Mouse (Mus musculus) frontal cortex, adult 2 months (tissue): ENCODE results near the gene Trpc6. TPM values are rescaled to one million over a fixed set of nuclear protein-coding genes. Genes with fewer than 3 reads are reported as not detected.
A peak's percentile ranks its signal among the peaks of the same experiment; 100 is the strongest.

Experiments
- DNase-seq, 2 experiments: peaks; one replicate each; pipeline ENCODE4 v3.0.0; 2022; ENCODE audit warnings: low spot score in 1 of 2; ENCODE audit errors: extremely low spot score in 1 of 2
- polyA plus RNA-seq: library from polyadenylated mRNA; depleted of rRNA; stranded (reverse); fragments of >200 nt; gene quantifications from 2 replicates; pipeline ENCODE4 v1.2.3, GENCODE M21; 2012; rRNA removed

The Trpc6 gene
- 7.1 TPM in 2 replicates for polyA plus RNA-seq

- peak in 1 of 2 experiments; percentile 23 for DNase-seq
These were observed at the start of gene Trpc6 for GRCm38 (mm10) chr9:8544041-8544794. Trpc6 (plus strand) TSS chr9:8544142.

- DNase-seq: no peak
These were observed 23.0 kb upstream of the Trpc6 start for GRCm38 (mm10) chr9:8520911-8521310.

- no peak for DNase-seq
These were observed 10.3 kb upstream of the Trpc6 start for GRCm38 (mm10) chr9:8533670-8534069.

DNA sequence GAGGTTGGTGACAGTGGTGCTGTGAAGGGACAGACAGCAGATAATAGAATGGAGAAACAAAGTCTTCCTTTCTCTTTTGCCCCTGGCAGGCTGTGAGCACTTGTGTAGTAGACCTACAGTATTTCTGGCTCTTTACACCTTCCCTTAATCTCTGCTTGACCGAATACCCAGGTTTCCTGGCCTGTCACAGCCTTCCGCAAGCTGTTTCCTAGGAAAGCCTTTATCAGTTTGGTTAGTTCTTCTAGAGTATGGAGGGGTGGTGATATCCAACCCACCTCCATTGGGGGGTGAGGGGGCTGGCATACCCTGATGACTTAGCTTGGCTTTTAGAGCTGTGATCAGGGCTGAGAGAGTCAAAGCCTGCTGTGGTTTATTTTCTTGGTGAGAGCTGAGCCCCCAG is 1.3 kb downstream of the Trpc6 start:
- no peak for DNase-seq

DNA sequence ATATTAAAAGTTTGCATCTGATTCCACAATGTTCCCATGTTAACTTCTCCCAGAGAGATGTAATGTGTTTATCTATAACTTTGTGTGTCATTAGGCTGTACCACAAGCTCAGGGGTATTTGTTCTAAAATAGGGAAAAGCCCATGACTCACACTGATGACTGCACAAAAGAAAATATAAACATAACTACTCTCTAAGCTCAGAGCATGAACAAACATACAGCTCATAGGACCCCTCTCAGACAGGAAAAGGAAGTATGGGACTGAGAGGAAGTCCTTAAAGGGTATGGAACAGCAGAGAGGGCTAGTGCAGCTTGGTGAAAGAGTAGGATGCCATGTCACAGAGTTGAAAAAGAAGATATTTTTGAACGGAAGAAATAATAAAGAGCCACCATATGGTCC is 14.6 kb downstream of the Trpc6 start:
- no peak for DNase-seq

DNA sequence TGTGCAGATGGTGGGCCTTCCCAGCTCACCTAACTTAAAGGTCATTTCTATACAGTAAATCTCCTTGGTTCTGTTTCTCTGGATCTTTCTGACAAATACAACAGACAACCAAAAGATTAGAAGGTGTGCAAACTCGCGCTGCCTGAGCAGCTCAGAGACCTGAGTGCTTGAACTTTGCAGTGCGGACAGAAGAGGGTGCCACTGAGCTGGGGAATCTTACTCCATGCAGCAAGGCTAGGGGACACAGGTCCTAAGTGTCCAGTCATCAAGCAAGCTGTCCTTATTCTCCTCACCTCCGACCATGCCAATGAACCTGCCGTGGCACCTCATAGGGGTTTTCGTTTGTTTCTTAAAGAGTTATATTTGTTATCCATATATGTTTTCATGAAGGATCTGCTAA is 48.7 kb downstream of the Trpc6 start:
- DNase-seq: no peak

- peak; percentile 28 to 40 for DNase-seq
These were observed 53.1 kb downstream of the Trpc6 start for GRCm38 (mm10) chr9:8597089-8597488.

DNA sequence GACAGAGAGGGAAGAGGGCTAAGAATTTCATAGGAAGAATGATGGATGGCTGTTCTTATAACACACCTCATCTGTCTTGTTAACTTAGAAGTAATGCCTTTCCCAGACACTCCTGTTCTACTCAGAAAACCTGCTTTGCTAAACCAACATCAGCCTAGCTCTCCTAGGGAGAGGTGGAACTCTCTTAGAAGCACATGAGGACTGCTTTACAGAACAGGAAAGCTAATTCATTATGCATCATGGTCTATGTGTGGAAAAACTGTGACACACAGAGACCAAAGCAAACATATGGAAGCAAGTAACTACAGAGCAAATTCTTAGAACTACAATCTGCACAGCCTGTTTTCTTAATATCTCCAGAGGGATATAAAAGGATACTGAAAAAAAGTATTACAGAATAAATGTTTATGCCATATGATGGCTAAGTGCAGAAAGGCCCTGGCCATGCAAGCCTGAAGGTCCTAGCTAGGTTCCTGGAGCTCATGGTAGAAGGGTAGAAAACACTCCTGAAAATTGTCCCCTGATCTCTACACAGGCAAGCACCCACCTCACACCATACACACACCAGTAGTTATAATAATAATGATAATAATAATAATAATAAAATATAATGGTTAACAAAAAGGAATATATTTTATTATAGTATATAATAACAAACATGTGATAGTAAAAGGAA is 63.0 kb downstream of the Trpc6 start:
- peak in 1 of 2 experiments; percentile 5 for DNase-seq

GRCm38 (mm10) chr9:8634344-8634743 is 90.4 kb downstream of the Trpc6 start:
- DNase-seq: no peak

- DNase-seq: no peak
These were observed 99.5 kb downstream of the Trpc6 start for GRCm38 (mm10) chr9:8643453-8643852.

- no peak for DNase-seq
These were observed 111.4 kb downstream of the Trpc6 start for GRCm38 (mm10) chr9:8655347-8655746.

- no peak for DNase-seq
These were observed 129.0 kb downstream of the Trpc6 start for GRCm38 (mm10) chr9:8672944-8673343.

DNA sequence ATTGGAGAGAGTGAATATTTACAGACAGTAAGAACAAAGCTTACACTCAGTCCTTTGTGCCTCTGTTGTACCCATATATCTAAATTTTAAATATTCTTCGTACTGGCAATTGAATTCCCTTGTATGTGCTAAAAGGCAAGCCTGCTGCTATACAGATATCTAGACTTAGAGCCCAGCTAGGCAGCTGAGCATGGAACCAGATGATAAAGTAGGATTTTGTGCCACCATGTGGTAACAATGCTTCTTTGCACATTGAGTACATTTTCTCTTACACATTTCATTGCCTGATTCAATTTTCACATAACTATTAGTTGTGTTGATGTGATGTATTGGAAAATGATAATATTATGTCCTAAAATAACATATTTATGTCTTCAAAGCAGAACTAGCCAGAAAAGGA is 132.7 kb downstream of the Trpc6 start:
- peak in 1 of 2 experiments; percentile 41 for DNase-seq

GRCm38 (mm10) chr9:8693177-8693576 is 149.2 kb downstream of the Trpc6 start:
- no peak for DNase-seq

DNA sequence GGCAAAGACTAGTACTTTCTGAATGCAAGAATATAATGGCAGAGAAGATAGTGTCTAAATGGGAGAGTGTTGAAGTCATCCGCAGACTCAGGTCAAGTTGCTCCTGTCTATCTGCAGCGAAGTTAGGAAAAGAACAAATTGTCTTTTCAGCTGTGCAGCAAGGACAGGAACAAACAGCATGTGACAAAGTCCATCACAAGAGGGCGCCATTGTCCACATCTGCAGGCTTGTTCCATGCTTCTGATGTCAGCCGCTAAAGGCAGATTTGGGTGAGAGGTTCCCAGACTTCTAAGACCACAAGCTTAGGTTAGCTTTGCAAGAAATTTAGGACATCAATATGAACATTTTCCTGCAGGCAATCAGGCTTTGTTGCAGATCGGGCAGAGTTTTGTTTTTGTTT is 156.7 kb downstream of the Trpc6 start:
- peak; percentile 61 to 95 for DNase-seq

- DNase-seq: no peak
These were observed 159.6 kb downstream of the Trpc6 start for GRCm38 (mm10) chr9:8703516-8703915.

- DNase-seq: no peak
These were observed 160.0 kb downstream of the Trpc6 start for GRCm38 (mm10) chr9:8703956-8704355.

- DNase-seq: no peak
These were observed 166.3 kb downstream of the Trpc6 start for GRCm38 (mm10) chr9:8710052-8710739.

GRCm38 (mm10) chr9:8719017-8719416 is 175.1 kb downstream of the Trpc6 start:
- DNase-seq: no peak

- DNase-seq: no peak
These were observed 185.1 kb downstream of the Trpc6 start for GRCm38 (mm10) chr9:8729056-8729455.
